In genomic region chr6:114920523-114921445, GRCm38 (mm10) we compare ENCODE assay signal across 8 mouse cellular contexts. TPM values are rescaled to one million over a fixed set of nuclear protein-coding genes. Genes with fewer than 3 reads are reported as not detected.
DNase-seq lines count a peak whose midpoint lies in the region; ATAC-seq and TF ChIP-seq lines count a peak whose summit lies in the region.

No protein-coding gene starts in this region.

- intact Hi-C loops in left cerebral cortex, adult 2 months (cut with DNase I): loop anchor here (1.0 to 10.0 kb wide), 4 partner anchors 30 to 576 kb away; no protein-coding TSS in a partner anchor
- intact Hi-C loops in left cerebral cortex, postnatal 14 days (cut with DNase I): loop anchor here (5.0 kb wide), 2 partner anchors 43 to 573 kb away; no protein-coding TSS in a partner anchor

- no peak for DNase-seq in left cerebral cortex, adult 2 months (ENCODE audit: extremely low spot score in 1 of 2, low spot score in 2 of 2)
- DNase-seq in left cerebral cortex, postnatal 14 days (ENCODE audit: low spot score in 2 of 2): no peak
- DNase-seq in hindbrain, embryonic 10.5 days (ENCODE audit: low spot score): peak; percentile 78
- peak; percentile 74 for DNase-seq in midbrain, embryonic 14.5 days
- peak; percentile 75 to 80 for DNase-seq in thymus, postnatal 36 days
- no peak for DNase-seq in right cerebral cortex, postnatal 4 days

- peaks cover 17% of the 10 kb centered on the region; the same call in 1 of the 2 replicates for H3K36me3 ChIP-seq in hindbrain, embryonic 10.5 days
- H3K36me3 ChIP-seq in limb, embryonic 15.5 days: no peaks in the 10 kb centered on the region
- H3K36me3 ChIP-seq in midbrain, embryonic 14.5 days (ENCODE audit: control insufficient read depth, insufficient read depth, low read length): no peaks in the 10 kb centered on the region

- no peak; the same call in 1 of the 2 replicates for TF ChIP-seq CTCF in left cerebral cortex, adult 2 months (IDR thresholded peaks at IDR 0.05)

- H3K9me3 ChIP-seq in hindbrain, embryonic 10.5 days: no peaks in the 10 kb centered on the region
- H3K9me3 ChIP-seq in limb, embryonic 15.5 days: no peaks in the 10 kb centered on the region
- H3K9me3 ChIP-seq in midbrain, embryonic 14.5 days (ENCODE audit: control insufficient read depth, low read length): no peaks in the 10 kb centered on the region

- ATAC-seq in erythroid progenitor cell, adult 5-6 weeks (replicated peaks; ENCODE audit: low FRiP score, poor library complexity, severe bottlenecking): peak; percentile 51; the same call in 1 of the 2 replicates
- no peak for ATAC-seq in limb, embryonic 15.5 days (ENCODE audit: insufficient number of reproducible peaks, low FRiP score, low TSS enrichment, low read depth)
- no peak for ATAC-seq in midbrain, embryonic 14.5 days (ENCODE audit: low FRiP score, low TSS enrichment)

- peak overlapping the region; percentile 62 for H3K4me3 ChIP-seq in left cerebral cortex, adult 2 months
- H3K4me3 ChIP-seq in hindbrain, embryonic 10.5 days: peak overlapping the region; percentile 75
- H3K4me3 ChIP-seq in limb, embryonic 15.5 days: peak overlapping the region; percentile 61
- peak overlapping the region; percentile 43 for H3K4me3 ChIP-seq in midbrain, embryonic 14.5 days (replicated peaks; ENCODE audit: low read depth, low read length)

- peak overlapping the region; percentile 84 for H3K27ac ChIP-seq in left cerebral cortex, adult 2 months
- peak overlapping the region; percentile 97 for H3K27ac ChIP-seq in hindbrain, embryonic 10.5 days
- H3K27ac ChIP-seq in limb, embryonic 15.5 days: peak overlapping the region; percentile 91
- H3K27ac ChIP-seq in midbrain, embryonic 14.5 days (replicated peaks; ENCODE audit: low read depth, low read length): peak overlapping the region; percentile 50

- 9% methylated on average over 17 of the region's 17 CpGs for WGBS in hindbrain, embryonic 10.5 days
- 2% methylated on average over 17 of the region's 17 CpGs for WGBS in limb, embryonic 15.5 days
- 3% methylated on average over 17 of the region's 17 CpGs for WGBS in midbrain, embryonic 14.5 days

- H3K4me1 ChIP-seq in hindbrain, embryonic 10.5 days (replicated peaks): peaks cover 49% of the 10 kb centered on the region
- peaks cover 44% of the 10 kb centered on the region for H3K4me1 ChIP-seq in limb, embryonic 15.5 days
- peaks cover 48% of the 10 kb centered on the region for H3K4me1 ChIP-seq in midbrain, embryonic 14.5 days (ENCODE audit: control insufficient read depth, insufficient read depth, low read length)

- peak overlapping the region; percentile 65 for H3K4me2 ChIP-seq in limb, embryonic 15.5 days
- peak overlapping the region; percentile 54 for H3K4me2 ChIP-seq in midbrain, embryonic 14.5 days (ENCODE audit: low read length)

- peak overlapping the region; percentile 72 for H3K9ac ChIP-seq in limb, embryonic 15.5 days
- peak overlapping the region; percentile 58 for H3K9ac ChIP-seq in midbrain, embryonic 14.5 days (replicated peaks; ENCODE audit: low read length)

- no peaks in the 10 kb centered on the region for H3K27me3 ChIP-seq in hindbrain, embryonic 10.5 days (ENCODE audit: insufficient read depth, poor library complexity, severe bottlenecking)
- H3K27me3 ChIP-seq in limb, embryonic 15.5 days: no peaks in the 10 kb centered on the region
- H3K27me3 ChIP-seq in midbrain, embryonic 14.5 days (ENCODE audit: control insufficient read depth, insufficient read depth, low read length): no peaks in the 10 kb centered on the region

RNA-seq across cellular contexts. Expression of gene Vgll4, which starts 49.0 kb away (rescaled TPM):
- 10 to 100 TPM; 61.4 to 63.8 TPM for total RNA-seq in left cerebral cortex, adult 2 months (2021)
- 10 to 100 TPM; 48.0 to 53.4 TPM for total RNA-seq in left cerebral cortex, postnatal 14 days (2021)
- total RNA-seq in erythroid progenitor cell, adult 5-6 weeks (2015; ENCODE audit: low replicate concordance): 2.5 and 6.7 TPM in 2 replicates
- 3.3 and 4.7 TPM in 2 replicates for total RNA-seq in erythroid progenitor cell, adult 5-6 weeks (2017; ENCODE audit: low replicate concordance)
- 73.3 and 86.6 TPM in 2 replicates for polyA plus RNA-seq in hindbrain, embryonic 10.5 days (2016; fragmentation: Nextera tagmentation; extraction: Ambion mirVana)
- 121 and 130 TPM in 2 replicates for polyA plus RNA-seq in limb, embryonic 15.5 days (2015; fragmentation: Nextera tagmentation; extraction: Ambion mirVana)
- polyA plus RNA-seq in midbrain, embryonic 14.5 days (2014; fragmentation: Nextera tagmentation; extraction: Ambion mirVana): 32.2 and 42.8 TPM in 2 replicates

Comparison
In these comparisons a context has a peak if more than half of its experiments do, and no peak if none do; other contexts are left out.
1. DNase-seq: peak in hindbrain, embryonic 10.5 days (single experiment), midbrain, embryonic 14.5 days (single experiment) and thymus, postnatal 36 days (2 of 2); none in left cerebral cortex, adult 2 months (0 of 2), left cerebral cortex, postnatal 14 days (0 of 2) and right cerebral cortex, postnatal 4 days (single experiment).
2. RNA of gene Vgll4, which starts 49.0 kb away (total RNA-seq): 61.4 to 63.8 TPM in left cerebral cortex, adult 2 months and 48.0 to 53.4 TPM in left cerebral cortex, postnatal 14 days; 2.5 to 6.7 TPM in erythroid progenitor cell, adult 5-6 weeks; every median in the first group is over 4 times any median in the second.
3. Peak in every context shown above with its lines, with median percentiles within 50 percentile points of each other: H3K27ac ChIP-seq and H3K4me3 ChIP-seq.